Mouse (Mus musculus) liver, adult 2 months (tissue): Measurements from ENCODE around the gene Xiap.

ENCODE experiments used
- CTCF ChIP-seq: fragments of 200-500 bp; IDR thresholded peaks from 2 replicates; pipeline ENCODE4 v1.5.1; 2011; ENCODE audit warnings: low read depth, low read length, control low read depth
- POLR2A ChIP-seq: fragments of 200-500 bp; IDR thresholded peaks from 2 replicates; pipeline ENCODE4 v1.6.1; 2011; ENCODE audit warnings: low read length, control low read depth; ENCODE audit not compliant: insufficient read depth; ENCODE audit errors: extremely low read depth

- TF ChIP-seq CTCF (no peak), POLR2A (no peak)
Observed at GRCm38 (mm10) chrX:42068875-42069257, 9.4 kb downstream of the Xiap start.
